Mouse (Mus musculus): Measurements from ENCODE around the gene Anks6.

- TF ChIP-seq CTCF (IDR thresholded peaks at IDR 0.05; ENCODE audit: low read depth, low read length) (no peak), POLR2A (IDR thresholded peaks at IDR 0.05; ENCODE audit: insufficient read depth, low read length) (no peak), EP300 (IDR thresholded peaks at IDR 0.05; ENCODE audit: insufficient read depth, low read depth, low read length) (no peak)
Measured at GRCm38 (mm10) chr4:46991016-46991958, 65.9 kb downstream of the Anks6 start, which contains the start of gene Gabbr2.
